Mouse (Mus musculus) leukemia stem cell, adult 10-12 weeks (primary cell): ENCODE data around the gene Gm21173. TPM values are rescaled to one million over a fixed set of nuclear protein-coding genes. Genes with fewer than 3 reads are reported as not detected.

Experiments used
- polyA plus RNA-seq: library from polyadenylated mRNA; stranded (reverse); fragments of >175 nt; gene quantifications from 2 replicates; pipeline ENCODE4 v1.2.3, GENCODE M21; 2012; ENCODE audit warnings: low replicate concordance

Gm21173 gene
- polyA plus RNA-seq: not detected in 2 replicates

DNA sequence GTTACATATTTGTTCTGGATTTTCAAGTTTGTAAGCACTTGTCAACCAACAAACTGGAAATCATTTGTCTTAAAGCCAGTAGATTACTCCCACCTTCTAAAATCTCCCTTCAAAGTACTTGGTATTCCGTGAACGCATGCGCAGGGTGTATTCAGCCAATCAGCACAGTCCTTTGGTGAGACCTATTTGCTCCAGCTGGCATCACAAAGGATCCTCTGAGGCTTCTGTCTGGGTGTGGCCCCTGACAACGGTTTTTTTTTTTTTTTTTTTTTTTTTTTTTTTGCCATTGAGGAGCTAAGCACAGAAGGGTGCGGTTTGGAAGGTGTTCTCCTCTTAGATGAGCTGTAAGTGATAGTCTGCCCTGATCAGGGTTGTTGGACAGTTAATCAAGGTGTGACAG lies at the start of gene Gm21173:
Gene Gm21173, plus strand, starts transcription at position 301 of the 400 bp plus-strand sequence.

